Mouse (Mus musculus) thymus, postnatal 36 days (tissue): ENCODE results near the gene Auts2.

Experiments used
- DNase-seq, 2 experiments: peaks; one replicate each; pipeline ENCODE4 v3.0.0; 2022; ENCODE audit warnings: mixed read lengths in 2 of 2

The Auts2 gene

DNA sequence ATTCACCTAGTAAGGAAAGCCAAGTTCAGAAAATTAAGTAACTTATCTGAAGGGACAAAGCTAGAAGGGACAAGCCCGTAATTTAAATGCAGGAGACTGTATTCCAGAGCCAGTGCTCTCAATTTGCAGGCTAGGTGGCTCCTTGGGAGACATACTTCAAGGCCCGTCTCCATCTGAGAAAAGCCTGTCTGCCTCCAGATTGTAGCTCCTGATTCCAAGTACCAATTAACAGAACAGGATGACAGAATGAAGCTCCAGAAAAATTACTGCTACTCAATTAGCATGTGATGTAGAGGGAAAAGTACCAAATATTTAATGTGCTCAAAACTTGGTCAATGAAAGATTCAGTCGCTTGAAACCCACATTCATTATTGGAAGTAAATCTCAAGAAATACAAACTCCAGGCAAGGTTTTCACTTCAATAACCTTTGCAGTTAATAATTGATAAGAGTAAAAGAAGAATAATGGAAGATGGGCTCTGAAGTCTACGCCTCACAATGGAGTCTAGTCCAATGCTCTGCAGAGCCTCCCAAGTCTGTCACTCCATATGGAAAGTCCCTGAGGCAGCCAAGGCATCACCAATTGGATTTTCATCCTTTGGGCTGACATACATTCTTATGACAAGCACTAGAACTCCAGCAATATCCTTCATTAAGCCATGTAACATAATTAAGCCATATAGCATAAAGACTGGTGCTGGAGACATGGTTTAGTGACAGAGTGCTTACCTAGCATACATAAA is 97.8 kb downstream of the Auts2 start:
- no peak for DNase-seq

DNA sequence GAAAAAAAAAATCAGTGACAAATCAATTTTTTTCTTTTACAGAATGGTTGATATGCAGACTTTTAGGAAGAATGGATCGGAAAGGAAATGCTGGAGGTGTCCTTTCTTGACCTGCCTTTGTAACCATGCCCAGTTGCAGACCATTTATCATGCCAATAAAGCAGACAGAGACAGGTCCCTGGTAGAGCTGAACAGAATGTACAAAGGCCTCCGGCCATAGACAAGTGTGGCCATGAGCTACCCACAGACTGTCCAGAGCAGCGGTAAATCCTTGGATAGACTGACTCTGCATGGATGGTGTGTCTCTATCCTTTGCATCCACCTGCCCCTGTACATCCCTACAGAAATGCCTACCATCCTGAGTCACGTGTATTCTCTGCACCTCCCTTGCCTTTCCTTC is 100.2 kb downstream of the Auts2 start:
- DNase-seq = no peak

DNA sequence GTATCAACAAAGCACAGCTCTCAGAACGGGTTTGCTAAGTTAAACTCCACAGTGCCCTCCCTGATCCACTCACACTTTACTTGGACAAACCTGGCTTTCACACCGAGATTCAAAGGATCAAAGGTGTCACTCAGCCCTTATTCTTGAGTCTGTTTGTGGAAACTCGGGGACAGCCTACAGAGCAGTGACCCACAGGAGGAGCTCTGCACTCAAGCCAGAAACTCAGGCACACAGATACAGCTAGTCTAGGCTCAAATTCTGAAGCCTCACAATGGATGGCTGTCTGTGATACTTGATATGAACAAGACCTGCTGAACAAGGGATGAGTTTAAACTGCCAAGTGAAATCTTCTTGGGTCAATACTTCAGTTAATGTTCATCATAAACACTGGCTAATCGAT is 104.7 kb downstream of the Auts2 start:
- DNase-seq = no peak

DNA sequence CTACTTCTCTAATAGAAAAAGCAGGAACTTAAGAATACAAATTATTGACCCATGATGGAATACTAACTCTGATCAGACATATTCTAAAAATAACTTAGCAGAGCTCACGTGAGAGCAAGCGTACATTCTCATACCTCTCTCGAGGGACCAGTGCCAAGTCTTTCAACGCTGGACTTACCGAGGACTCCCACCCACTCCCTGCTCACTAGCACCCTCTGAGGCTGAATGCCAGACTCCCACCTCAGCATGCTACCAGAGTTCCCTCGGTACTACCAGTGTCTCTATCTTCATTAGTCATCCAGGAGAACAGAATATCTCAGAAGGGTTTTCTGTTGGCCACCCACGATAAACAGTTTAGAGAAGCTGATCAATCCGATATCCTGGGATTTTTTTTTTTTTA is 105.2 kb downstream of the Auts2 start:
- DNase-seq = no peak

DNA sequence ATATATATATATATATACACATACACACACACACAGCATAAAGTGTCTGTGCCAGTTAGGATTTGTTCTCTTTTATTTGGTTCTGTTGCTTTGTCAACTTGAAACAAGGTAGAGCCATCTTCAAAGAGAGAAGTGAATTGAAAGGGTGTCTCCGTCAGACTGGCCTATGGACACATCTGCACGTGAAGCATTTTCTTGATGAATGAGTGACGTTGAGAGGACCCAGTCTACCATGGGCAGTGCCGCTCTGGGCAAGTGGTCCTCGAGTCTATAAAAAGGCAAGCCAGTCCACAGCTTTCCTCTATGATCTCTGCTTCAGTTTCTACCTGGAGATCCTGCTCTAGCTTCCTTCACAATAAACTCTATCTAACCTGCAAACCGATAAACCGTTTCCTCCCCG is 105.7 kb downstream of the Auts2 start:
- DNase-seq = no peak

DNA sequence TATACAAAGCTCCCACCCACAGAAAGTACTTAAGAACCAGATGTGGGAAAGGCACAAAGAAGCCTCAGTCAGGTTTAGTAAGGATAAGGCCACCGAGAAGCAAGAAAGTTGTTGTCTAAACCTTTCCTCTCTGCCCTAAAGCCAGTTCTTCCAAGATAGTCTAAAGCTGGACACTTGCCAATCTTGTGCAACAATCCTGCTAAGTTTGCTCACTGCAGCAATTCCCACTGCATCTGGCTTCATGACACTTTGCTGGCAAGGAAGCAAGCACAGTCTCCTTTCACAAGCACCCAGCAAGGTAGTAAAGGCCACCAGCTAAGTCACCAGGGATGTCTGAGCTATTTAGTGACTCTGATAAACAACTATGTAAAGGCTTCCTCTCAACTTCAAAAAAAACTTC is 106.2 kb downstream of the Auts2 start:
- DNase-seq = no peak

DNA sequence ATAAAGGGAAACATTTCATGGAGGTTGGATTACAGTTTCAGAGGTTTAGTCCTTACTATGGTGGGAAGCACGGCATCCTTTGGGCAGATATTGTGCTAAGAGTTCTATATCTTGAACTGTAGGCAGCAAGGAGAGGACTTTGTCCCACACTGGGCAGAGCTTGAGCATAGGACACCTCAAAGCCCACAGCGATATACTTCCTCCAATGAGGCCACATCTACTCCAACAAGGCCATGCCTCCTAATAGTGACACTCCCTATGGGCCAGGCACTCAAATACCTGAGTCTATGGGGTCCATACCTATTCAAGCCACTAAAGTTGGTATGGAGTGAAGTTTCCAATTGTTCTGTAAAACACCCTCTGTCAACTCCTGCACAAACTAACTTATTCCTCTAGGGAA is 106.7 kb downstream of the Auts2 start:
- DNase-seq = no peak

DNA sequence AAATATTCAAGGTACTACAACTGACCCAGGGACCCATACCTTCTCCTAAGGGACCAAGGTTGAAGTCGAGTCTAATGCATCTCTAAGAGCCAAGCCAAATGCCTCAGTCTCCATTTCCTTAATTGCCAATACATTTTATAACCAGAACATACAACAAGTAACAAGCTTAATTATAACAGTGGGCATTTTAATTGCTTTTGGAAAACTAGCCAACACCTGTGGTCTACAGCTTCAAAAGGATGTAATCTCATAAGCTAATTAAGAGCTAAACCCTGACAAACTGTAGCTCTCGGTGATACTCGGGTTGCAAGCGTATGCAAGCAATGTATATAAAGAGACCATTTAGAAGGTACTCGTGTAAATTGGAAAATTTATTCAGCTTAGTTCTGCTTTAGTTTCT is 107.7 kb downstream of the Auts2 start:
- no peak for DNase-seq

DNA sequence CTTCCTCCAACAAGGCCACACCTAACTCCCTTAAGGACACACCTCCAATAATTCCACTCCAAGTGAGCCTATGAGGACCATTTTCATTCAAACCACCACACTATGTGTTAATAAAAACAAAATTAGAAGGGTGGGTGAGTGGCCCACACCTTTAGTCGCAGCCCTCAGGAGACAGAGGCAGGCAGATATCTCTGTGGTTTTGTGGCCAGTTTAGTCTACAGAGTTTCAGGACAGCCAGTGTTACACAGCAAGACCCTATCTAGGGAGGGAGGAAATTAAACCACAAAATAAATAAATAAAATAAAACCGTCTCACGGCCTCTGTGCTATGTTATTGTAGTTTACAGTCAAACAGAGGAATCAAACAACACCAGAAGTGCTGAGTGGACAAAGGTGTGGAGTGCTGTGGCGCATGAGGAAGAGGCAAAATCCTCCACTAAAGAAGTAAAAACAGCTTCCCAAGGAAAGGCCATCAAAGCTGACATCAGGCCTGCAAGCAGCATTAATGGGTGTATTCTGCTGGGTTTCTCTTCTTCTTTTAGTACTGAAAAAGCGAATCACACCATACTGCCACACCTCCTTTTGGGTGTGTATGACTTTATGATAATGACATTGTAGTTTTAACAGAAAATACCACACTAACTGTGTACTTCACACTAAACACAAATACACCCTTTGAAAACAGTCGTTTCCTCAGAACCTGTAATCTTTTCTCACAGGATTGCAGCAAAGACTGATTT is 109.6 kb downstream of the Auts2 start:
- DNase-seq = no peak

DNA sequence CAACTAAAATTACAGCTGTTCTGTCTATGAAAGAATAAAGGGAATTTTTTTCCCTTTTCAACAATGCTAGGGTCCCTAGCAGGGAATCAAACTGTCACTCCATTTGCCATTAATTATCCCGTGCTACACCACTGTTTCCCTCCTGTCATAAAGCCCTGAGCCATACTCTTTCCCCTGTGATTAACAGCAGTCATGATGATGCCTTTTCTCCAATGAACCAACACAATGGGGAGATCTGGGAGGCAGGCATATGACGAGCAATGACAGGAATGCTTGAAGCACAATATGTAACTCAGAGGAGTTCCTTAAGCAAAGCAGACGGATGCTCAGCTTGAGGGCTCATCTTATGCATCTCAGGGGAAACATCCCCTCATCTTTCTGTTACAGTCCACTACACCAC is 113.8 kb downstream of the Auts2 start:
- DNase-seq = no peak

DNA sequence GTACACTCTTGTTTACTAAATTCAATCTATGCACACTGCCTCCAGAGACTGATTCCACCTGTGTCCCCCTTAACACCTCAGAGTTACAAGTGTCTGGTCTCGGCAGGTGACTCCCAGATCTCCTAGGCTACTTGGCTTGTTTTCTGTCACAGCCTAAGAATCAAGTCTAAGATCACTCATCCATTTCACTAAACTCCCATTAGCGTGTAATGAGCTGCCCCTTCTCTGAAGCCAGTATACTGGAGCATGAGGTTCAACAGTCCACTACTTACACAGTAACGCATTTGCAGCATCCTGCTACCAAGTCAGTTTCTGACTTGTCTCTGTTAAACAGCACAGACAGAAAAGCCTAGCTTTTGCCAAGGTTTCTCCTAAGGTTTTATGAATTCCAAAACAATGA is 116.8 kb downstream of the Auts2 start:
- no peak for DNase-seq

DNA sequence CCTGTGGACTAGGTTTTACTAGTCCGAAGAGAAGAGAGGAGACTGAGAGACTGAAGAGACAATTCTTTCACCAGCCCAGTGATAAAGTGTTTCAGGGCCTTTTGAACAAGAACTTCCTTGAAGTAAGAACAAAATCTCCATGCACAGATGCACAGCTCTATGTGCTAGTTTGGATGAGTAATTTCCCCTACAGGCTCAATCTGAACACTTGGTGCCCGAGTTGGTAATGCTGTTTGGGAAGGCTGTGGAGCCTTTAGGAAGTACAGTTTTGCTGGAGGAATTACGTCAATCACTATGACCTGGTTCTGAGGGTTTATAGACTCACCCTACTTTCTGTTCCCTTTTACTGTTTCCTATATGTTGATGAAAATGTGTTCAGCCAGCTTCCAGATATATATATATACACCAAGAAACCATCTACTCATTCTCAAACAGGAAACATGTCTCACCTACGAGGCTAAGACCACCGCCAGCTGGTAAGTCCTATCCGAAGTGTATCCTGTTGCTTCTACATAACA is 117.3 kb downstream of the Auts2 start:
- DNase-seq = no peak

DNA sequence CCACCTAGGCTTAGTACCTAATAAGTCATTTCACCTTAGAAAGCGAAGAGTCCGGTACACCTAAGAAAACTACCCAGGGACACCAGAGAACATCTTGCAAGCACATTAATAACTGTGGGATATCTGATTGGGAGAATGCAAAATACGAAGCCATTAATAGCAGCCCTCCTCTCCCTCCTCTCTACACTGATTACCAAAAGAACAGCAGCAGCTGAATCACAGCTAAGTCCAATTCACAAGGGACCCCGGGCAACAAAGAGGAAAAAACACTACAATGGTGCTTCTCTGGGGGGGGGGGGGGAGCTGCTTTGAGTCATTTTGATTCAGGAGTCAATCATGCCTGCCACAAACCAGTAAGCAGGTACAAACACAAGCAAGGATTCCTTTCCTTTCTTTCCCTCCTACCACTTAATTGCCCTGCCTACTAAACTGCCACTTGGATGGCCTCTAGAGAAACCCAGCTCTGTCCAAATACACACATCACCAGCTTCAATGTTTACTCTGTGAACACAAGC is 132.7 kb downstream of the Auts2 start:
- no peak for DNase-seq

DNA sequence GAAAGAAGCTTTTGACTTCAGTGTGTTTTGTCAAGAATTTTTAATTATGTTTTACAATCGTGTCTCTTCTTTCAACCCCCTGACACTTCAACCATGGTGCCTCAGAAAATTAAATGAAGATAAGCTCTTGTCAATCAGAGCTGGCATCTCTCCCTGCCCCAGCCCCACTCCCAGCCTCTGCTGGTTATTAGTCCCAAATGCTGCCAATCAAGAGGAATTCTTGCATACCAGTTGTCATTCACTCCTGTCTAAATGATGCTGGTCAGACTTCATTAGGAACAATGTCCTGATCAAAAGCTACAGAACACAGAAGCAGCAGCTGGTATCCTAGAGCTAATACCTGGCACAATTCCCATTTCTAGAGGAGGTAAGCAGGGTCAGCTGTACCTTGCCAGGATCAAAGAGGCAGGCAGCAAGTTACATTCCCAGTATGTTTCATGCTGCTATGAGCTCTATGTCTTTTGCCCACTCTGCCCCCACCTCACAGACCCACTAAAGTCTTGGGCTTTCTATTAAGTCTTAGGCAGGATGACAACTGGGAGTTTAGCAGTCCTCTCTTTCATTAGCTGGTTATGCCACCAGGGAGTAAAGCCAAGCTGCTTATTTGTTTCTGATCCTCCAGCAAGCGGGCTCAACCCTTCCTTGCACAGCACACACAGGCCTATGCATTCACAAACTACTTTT is 134.1 kb downstream of the Auts2 start:
- no peak for DNase-seq

DNA sequence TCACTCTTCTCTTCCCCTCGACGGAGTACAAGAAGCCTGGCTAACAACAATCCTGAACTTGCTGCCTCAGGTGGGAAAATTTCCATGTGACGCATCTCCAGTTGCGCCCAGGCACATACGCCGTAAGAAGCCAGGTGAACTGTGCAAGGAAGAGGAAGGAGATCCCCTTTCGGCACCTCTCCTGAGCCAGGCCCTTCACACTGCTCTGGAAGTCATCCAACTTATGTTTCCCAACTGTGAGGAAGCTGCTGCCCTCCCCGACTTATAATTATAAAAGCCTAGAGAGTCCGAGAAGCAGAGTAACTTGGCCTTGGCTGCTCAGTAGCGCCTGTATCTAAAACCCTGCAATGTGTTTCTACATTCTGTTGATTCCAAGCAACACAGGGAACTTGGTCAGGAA is 142.6 kb downstream of the Auts2 start:
- no peak for DNase-seq

DNA sequence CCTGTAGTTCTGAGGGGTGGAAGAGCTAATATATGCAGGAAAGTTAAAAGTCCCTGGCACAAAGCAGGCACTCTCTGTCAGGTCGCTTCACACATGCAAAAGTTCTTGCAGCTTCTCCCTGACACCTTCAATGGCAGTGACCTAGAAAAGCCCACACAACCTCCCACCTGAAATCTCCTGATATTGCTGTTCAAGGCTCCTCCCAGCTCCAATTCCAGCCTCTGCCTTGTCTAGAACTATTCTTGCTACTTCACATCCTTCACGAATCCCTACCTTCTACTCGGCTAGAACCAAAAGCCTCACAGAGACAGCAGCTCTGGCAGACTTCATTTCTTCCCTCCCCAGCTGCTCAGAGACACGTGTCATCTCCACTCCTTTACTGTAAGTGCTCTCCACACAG is 143.7 kb downstream of the Auts2 start:
- DNase-seq = no peak

DNA sequence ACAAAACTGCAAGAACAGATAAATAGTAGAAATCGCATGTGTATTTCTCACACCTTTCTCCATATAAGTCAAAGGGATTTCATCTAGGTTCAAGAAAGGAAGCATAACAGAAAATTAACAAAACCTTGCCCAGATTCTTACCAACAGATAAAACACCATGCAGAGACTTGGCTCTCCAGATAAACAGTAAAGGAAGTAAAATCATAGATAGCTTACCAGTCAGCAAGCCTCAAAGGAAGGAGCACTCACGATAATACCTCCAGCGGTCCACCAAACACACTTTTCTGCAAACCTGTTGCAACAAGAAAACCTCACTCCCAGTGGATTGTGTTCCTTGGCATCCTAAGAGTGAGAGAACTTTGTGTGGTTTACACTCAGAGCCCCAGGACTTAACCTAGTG is 147.2 kb downstream of the Auts2 start:
- no peak for DNase-seq

DNA sequence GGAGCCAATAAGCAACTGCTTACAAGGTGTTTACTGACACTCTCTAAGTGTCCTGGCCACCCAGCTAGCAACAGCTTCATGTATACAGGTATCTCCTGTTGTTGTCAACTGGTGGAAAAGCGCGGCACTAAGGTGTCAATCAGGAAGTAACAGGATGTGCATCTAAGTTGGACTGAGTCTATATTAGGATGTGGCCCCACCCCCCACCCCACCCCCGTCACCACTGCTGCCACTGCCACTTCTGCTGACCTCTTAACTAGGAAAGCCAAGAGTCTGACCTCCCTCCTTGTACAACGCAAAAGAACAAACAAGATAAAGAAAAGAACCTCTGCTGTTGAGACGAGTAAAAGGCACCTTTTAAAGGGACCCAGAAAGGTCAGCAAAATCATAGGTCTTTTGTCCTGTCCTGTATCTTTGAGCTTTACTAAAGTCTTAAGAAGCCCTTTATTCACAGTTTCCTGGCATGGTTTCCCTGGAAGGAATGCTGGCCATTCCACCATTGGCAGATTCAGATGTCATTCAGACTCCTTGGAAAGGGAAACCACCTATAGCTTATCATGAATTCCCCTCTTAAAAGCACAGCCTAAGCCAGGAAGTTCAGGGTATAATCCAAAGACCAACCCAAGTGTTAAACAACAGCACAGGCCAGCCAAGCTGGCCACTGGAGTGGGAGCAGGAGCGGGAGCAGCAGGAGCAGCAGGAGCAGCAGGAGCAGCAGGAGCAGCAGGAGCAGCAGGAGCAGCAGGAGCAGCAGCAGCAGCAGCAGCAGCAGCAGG is 148.2 kb downstream of the Auts2 start:
- DNase-seq = no peak

DNA sequence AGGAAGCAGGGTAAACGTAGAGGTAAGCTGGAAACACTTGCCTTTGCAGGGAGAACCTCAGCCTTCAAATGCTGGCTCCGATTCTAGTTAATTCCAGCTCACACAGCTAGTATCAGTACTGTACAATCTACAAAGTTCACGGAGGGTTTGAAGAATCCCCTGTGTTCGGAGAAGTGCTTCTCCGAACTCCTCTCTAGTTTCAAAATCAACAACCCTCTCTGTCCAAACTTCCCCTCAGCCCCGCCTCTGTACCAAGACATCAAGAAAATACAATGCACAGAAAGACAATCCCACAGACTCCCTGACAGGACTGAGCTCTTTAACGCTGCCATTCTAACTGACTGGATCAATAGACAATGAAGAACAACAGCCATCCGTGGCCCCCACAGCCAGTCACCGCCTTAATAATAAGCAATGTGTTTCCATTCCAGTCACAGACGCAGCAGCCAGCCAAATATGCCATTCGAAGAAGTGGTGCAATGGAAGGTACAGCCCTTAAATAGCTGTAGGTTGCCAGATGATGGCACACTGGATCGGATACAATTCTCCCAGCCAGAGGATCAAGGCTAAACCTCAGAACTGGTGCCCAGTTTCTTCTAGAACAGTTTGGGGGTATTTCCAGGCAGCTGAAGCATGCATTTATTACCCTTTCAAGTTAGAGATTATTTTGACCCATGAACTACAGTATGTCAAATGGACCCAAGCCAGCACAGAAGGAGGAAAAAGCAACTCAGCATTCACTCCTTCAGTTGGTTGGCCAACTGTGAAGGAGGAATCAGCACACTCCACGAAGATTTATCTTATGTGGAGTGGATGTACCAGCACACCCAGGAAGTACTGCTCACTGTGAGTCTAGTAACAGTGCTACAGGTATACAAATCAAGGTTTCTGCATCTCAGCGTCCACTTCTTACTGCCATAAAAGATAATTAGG is 151.0 kb downstream of the Auts2 start:
- no peak for DNase-seq

DNA sequence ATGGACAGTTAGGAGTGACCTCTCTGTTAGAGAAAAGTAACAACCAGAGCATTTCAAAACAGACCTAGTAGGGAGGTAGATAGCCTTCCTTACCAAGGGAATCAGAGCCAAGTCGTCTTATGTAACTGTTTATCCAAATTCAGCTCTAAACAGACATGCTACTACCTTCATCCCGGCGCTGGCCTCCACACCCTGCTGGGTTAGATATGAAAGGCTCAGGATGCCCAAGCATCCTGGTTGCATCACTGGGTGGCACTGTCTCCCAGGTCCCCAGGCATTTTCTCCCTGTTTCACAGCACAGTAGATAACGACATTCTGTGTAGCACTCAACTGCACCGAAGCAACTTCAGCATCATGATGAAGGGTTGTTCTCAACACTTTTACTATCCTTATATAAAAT is 154.4 kb downstream of the Auts2 start:
- no peak for DNase-seq

DNA sequence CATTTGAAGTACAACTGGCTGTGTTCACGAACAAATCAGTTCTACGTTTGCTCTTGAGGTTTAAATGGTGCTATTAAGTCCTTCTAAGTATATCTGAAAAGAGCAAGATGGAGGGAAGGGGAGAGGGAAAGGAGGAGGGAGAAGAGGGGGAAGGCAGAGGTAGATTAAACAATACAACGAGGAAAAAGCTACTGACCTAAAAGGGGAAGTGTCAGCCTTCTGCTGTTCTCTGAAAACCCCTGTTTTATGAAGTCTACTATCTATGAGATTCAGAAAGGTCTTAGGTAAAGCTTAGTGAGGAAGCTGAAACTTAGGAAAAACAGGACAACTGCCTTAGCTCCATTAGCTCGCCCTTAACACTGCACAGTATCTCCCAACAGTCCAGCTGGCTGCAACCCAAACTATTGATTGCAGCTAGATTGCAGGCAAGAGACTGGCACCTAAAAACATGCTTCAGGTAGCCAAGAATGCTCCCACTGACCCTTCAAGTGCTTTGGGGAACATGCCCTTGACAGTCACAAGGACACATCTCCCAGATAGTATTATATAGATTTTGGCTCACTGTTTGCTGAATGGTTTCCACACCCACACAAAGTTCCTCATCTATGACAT is 157.8 kb downstream of the Auts2 start:
- DNase-seq = no peak
